Mouse (Mus musculus): Measurements from ENCODE around the gene Rnf41. TPM values are rescaled to one million over a fixed set of nuclear protein-coding genes. Genes with fewer than 3 reads are reported as not detected.

The Rnf41 gene
- polyA plus RNA-seq (2012; rRNA removed), result 25.4 and 25.5 TPM in 2 replicates

GRCm38 (mm10) chr10:128411211-128412054, at the start of gene Rnf41, which contains the start of gene Nabp2:
TSS of gene Rnf41 (plus strand) at chr10:128411657.
TSS of gene Nabp2 (minus strand) at chr10:128411492.
- DNase-seq (ENCODE audit: low spot score), result peak; percentile 88

GRCm38 (mm10) chr10:128361836-128362235, 49.6 kb upstream of the Rnf41 start:
- DNase-seq (ENCODE audit: low spot score), result no peak

- DNase-seq (ENCODE audit: low spot score), result no peak
Observed at GRCm38 (mm10) chr10:128362568-128362967, 48.9 kb upstream of the Rnf41 start.

GRCm38 (mm10) chr10:128367899-128368401, 43.5 kb upstream of the Rnf41 start:
- DNase-seq (ENCODE audit: low spot score), result no peak

GRCm38 (mm10) chr10:128368402-128369217, 42.8 kb upstream of the Rnf41 start, which contains the start of gene Coq10a:
TSS of gene Coq10a (minus strand) at chr10:128368997.
- DNase-seq (ENCODE audit: low spot score), result peak; percentile 82

- DNase-seq (ENCODE audit: low spot score), result no peak
Observed at GRCm38 (mm10) chr10:128369218-128369543, 42.3 kb upstream of the Rnf41 start.

- no peak for DNase-seq (ENCODE audit: low spot score)
Observed at GRCm38 (mm10) chr10:128369599-128369998, 41.9 kb upstream of the Rnf41 start.

GRCm38 (mm10) chr10:128370021-128370420, 41.4 kb upstream of the Rnf41 start:
- DNase-seq (ENCODE audit: low spot score), result no peak

GRCm38 (mm10) chr10:128370601-128371000, 40.9 kb upstream of the Rnf41 start:
- DNase-seq (ENCODE audit: low spot score), result no peak

GRCm38 (mm10) chr10:128372142-128372541, 39.3 kb upstream of the Rnf41 start:
- DNase-seq (ENCODE audit: low spot score), result no peak

- no peak for DNase-seq (ENCODE audit: low spot score)
Observed at GRCm38 (mm10) chr10:128372989-128373748, 38.3 kb upstream of the Rnf41 start.

- no peak for DNase-seq (ENCODE audit: low spot score)
Observed at GRCm38 (mm10) chr10:128374393-128374792, 37.1 kb upstream of the Rnf41 start.

- no peak for DNase-seq (ENCODE audit: low spot score)
Observed at GRCm38 (mm10) chr10:128376099-128376454, 35.4 kb upstream of the Rnf41 start.

- DNase-seq (ENCODE audit: low spot score), result peak; percentile 85
Observed at GRCm38 (mm10) chr10:128376455-128377211, 34.8 kb upstream of the Rnf41 start, which contains the start of gene Ankrd52. TSS of gene Ankrd52 (plus strand) at chr10:128377115.

GRCm38 (mm10) chr10:128377222-128377939, 34.1 kb upstream of the Rnf41 start:
- DNase-seq (ENCODE audit: low spot score), result no peak

- no peak for DNase-seq (ENCODE audit: low spot score)
Observed at GRCm38 (mm10) chr10:128377940-128378448, 33.5 kb upstream of the Rnf41 start.

GRCm38 (mm10) chr10:128378462-128378861, 33.0 kb upstream of the Rnf41 start:
- DNase-seq (ENCODE audit: low spot score), result no peak

GRCm38 (mm10) chr10:128379260-128379659, 32.2 kb upstream of the Rnf41 start:
- DNase-seq (ENCODE audit: low spot score), result no peak

GRCm38 (mm10) chr10:128380565-128380964, 30.9 kb upstream of the Rnf41 start:
- no peak for DNase-seq (ENCODE audit: low spot score)

- no peak for DNase-seq (ENCODE audit: low spot score)
Observed at GRCm38 (mm10) chr10:128382482-128382881, 29.0 kb upstream of the Rnf41 start.

Measured in urinary bladder, adult 2 months (tissue).